Mouse (Mus musculus) right cerebral cortex, postnatal 10 days (tissue): ENCODE measurements at regions not wholly inside any gene's neighbourhood (a gene's known extent, or its start where the extent isn't known, plus 50 kb on each side); places are given as distances from the start of the nearest gene placed in this dataset.

Experiments
- DNase-seq, 2 experiments: peaks; one replicate each; pipeline ENCODE4 v3.0.0; 2021; ENCODE audit warnings: low spot score in 2 of 2

DNA sequence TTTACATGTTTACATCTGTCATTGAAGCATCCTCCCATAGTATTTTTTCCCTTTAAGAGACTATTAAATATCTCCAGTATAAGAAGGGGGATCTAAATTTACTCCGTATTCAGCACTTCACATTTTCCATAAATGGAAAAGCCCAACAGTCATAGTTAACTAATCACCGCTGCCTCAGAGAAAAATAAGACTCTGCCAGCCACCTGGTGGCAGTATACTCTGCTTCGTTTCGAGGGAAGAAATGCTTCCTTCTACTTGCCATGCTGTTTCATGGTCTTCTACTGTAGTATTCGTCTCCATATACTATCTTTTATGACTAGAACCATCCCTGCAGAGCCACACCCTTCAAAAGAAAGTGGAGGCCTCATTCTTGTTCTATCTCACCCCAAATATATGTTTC is 52.0 kb upstream of the Tro start:
- peak; percentile 22 to 25 for DNase-seq
